Mouse (Mus musculus) forebrain, embryonic 12.5 days (tissue): ENCODE measurements around the gene Nrf1. TPM values are rescaled to one million over a fixed set of nuclear protein-coding genes. Genes with fewer than 3 reads are reported as not detected.

Source experiments
- ATAC-seq: fragments of 200-750 bp; cut with Nextera tagmentation; 2 replicates; pipeline ENCODE4 v1.8.0; 2017; ENCODE audit warnings: moderate TSS enrichment; ENCODE audit not compliant: low FRiP score
- H3K27ac ChIP-seq: fragments of 300-500 bp; sonication (generic); 2 replicates; pipeline ENCODE4 v1.5.1; 2016; ENCODE audit warnings: mild to moderate bottlenecking
- H3K27me3 ChIP-seq: fragments of 300-500 bp; sonication (generic); 2 replicates; pipeline ENCODE4 v1.6.1; 2016; ENCODE audit warnings: mild to moderate bottlenecking
- H3K36me3 ChIP-seq: fragments of 300-500 bp; sonication (generic); replicated peaks from 2 replicates; pipeline ENCODE4 v1.6.1; 2016; ENCODE audit warnings: mild to moderate bottlenecking
- H3K4me1 ChIP-seq: fragments of 300-500 bp; sonication (generic); 2 replicates; pipeline ENCODE4 v1.6.1; 2016
- H3K4me2 ChIP-seq: fragments of 300-500 bp; sonication (generic); 2 replicates; pipeline ENCODE4 v1.6.1; 2016; ENCODE audit warnings: mild to moderate bottlenecking, moderate library complexity
- H3K4me3 ChIP-seq: fragments of 300-500 bp; sonication (generic); replicated peaks from 2 replicates; pipeline ENCODE4 v1.5.1; 2016; ENCODE audit warnings: mild to moderate bottlenecking
- H3K9ac ChIP-seq: fragments of 300-500 bp; sonication (generic); 2 replicates; pipeline ENCODE4 v1.6.1; 2016; ENCODE audit warnings: mild to moderate bottlenecking
- H3K9me3 ChIP-seq: fragments of 300-500 bp; sonication (generic); 2 replicates; pipeline ENCODE4 v1.6.1; 2016
- WGBS: fragments of 180-500 bp; shearing (Covaris S2); methylation state at CpG from one replicate; pipeline ENCODE4 v1.1.7; 2016; 5-methylcytosine and 5-hydroxymethylcytosine counted together
- polyA plus RNA-seq: library from polyadenylated mRNA; unstranded; fragments of >200 nt; fragmentation: Nextera tagmentation; extraction: Ambion mirVana; gene quantifications from 2 replicates; pipeline ENCODE4 v1.2.1, GENCODE M21; 2016

Gene Nrf1
- polyA plus RNA-seq, 1 experiment from 2014 or later: 83.4 TPM

- H3K27ac ChIP-seq: no peak overlapping the region
- H3K9me3 ChIP-seq: no peaks in the 10 kb centered on the region
- H3K4me2 ChIP-seq: peak overlapping the region; percentile 45
- WGBS: under 1% methylated on average over 43 of the region's 44 CpGs
- peaks cover 41% of the 10 kb centered on the region for H3K4me1 ChIP-seq
- 0 out of 2 replicates have a peak, but pooled peaks have one; percentile 3 for ATAC-seq
- no peaks in the 10 kb centered on the region for H3K36me3 ChIP-seq
- H3K9ac ChIP-seq: no peak overlapping the region
- peaks cover 98% of the 10 kb centered on the region for H3K27me3 ChIP-seq
- peak overlapping the region; percentile 31 for H3K4me3 ChIP-seq
Measured at GRCm38 (mm10) chr6:30172820-30173550, 125.2 kb downstream of the Nrf1 start.

DNA sequence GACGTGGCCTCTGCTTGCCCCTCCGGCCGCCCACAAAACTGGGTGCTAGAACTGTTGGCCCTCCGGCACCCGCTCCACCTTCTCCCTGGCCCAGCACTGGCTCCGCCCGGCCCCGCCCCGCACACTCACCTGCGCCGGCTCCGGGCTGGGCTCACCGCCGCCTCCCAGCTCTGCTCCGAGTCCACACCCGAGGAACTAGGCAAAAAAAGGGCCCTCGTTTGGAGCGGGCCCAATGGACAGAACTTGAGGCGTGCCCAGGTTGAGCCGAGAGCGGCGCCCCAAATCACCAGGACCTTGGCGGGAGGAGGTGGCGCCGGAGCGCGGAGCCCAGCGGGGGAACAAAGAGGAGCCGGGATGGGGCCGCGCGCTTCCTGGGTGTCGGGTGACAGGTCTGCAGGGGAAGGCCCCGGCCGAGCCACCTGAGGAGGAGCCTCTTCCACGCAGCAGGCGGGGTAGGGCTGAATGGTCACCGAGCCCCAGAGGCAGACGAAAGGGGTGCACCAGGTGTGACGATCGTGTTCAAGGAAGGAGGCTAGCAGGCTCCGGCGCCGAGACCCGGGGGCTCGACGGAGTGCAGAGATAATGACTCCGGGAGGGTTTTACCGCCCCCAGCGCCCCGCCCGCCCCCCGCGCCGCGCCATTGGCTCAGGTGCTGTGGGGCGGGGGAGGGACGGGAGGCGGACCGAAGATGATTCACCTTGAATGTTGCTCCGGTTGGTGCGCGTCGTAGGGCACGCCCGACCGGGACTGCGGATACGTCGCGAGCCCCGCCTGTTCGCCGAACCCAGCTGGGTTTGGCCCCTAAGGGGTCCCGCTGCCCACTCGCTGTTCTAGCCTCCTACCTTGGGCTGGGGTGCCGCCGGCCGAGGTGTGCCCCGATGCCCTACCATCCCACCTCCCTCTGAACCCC is 126.0 kb downstream of the Nrf1 start:
- H3K4me1 ChIP-seq: peaks cover 44% of the 10 kb centered on the region
- no peak overlapping the region for H3K9ac ChIP-seq
- peak overlapping the region; percentile 45 for H3K4me2 ChIP-seq
- 0 out of 2 replicates have a peak, but pooled peaks have one; percentile 12 for ATAC-seq
- no peaks in the 10 kb centered on the region for H3K36me3 ChIP-seq
- H3K9me3 ChIP-seq: no peaks in the 10 kb centered on the region
- under 1% methylated on average over 76 of the region's 80 CpGs for WGBS
- peak overlapping the region; percentile 31 for H3K4me3 ChIP-seq
- no peak overlapping the region for H3K27ac ChIP-seq
- H3K27me3 ChIP-seq: peaks cover 98% of the 10 kb centered on the region

- no peak overlapping the region for H3K9ac ChIP-seq
- under 1% methylated on average over 31 of the region's 33 CpGs for WGBS
- H3K4me2 ChIP-seq: peak overlapping the region; percentile 45
- ATAC-seq: no peak
- H3K9me3 ChIP-seq: no peaks in the 10 kb centered on the region
- peaks cover 44% of the 10 kb centered on the region for H3K4me1 ChIP-seq
- no peaks in the 10 kb centered on the region for H3K36me3 ChIP-seq
- H3K27ac ChIP-seq: no peak overlapping the region
- H3K4me3 ChIP-seq: peak overlapping the region; percentile 31
- H3K27me3 ChIP-seq: peaks cover 98% of the 10 kb centered on the region
Measured at GRCm38 (mm10) chr6:30174461-30175224, 126.9 kb downstream of the Nrf1 start.

GRCm38 (mm10) chr6:30175225-30175917 is 127.6 kb downstream of the Nrf1 start:
- ATAC-seq: no peak
- H3K27ac ChIP-seq: no peak overlapping the region
- H3K4me1 ChIP-seq: peaks cover 44% of the 10 kb centered on the region
- peak overlapping the region; percentile 45 for H3K4me2 ChIP-seq
- 1% methylated on average over 45 of the region's 45 CpGs for WGBS
- no peaks in the 10 kb centered on the region for H3K9me3 ChIP-seq
- no peaks in the 10 kb centered on the region for H3K36me3 ChIP-seq
- H3K27me3 ChIP-seq: peaks cover 98% of the 10 kb centered on the region
- H3K9ac ChIP-seq: no peak overlapping the region
- H3K4me3 ChIP-seq: peak overlapping the region; percentile 21

DNA sequence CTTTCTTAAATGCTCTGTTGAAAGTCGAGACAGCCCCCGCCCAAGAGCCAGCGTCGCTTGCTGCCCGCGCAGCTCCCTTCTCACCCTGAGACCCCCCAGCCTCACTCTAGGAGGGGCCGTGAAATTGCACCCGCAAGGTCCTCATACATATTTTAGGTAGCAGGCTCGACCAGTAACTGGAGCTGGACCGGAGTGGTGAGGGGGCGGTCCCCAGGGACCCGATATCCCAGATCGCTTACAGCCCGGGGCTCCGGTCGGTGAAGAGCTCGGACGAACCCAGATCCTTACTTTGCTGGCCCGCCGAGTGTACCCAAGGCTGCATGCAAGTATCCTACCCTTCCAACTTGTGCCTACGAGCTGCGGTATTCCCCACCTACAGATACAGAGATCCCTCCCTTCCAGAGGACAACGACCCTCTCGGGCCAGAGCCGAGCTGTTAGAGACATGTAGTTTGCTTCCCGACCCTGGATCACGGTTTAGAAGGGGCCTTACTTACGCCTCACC is 128.2 kb downstream of the Nrf1 start:
- peaks cover 44% of the 10 kb centered on the region for H3K4me1 ChIP-seq

DNA sequence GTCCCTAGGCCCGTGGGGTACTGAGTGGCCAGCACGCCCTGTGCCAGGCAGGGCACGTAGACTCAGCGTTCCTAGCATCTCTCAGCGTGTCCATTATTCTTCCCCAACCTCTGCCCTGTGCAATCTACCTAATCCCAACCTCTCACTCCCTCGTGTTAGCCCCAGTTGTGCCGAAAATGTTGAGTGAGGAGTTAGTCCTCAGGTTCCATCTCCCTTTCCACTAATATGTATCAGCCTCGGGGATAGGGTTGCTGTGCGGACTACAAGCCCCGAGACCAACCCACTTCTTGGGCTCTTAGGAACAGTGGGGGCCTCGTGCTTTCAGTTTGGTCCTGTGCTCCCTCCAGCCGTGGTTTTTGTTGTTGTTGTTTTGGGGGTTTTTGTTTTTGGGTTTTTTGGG is 128.7 kb downstream of the Nrf1 start:
- ATAC-seq: no peak
- no peak overlapping the region for H3K9ac ChIP-seq
- H3K36me3 ChIP-seq: no peaks in the 10 kb centered on the region
- no peak overlapping the region for H3K4me2 ChIP-seq
- H3K4me3 ChIP-seq: no peak overlapping the region
- H3K9me3 ChIP-seq: no peaks in the 10 kb centered on the region
- no peak overlapping the region for H3K27ac ChIP-seq
- H3K27me3 ChIP-seq: peaks cover 98% of the 10 kb centered on the region
- H3K4me1 ChIP-seq: peaks cover 44% of the 10 kb centered on the region
- 4% methylated on average over 12 of the region's 12 CpGs for WGBS

More for the DNA sequence above, 128.2 kb downstream of the Nrf1 start:
- no peak overlapping the region for H3K27ac ChIP-seq
- no peak for ATAC-seq
- H3K27me3 ChIP-seq: peaks cover 98% of the 10 kb centered on the region
- peak overlapping the region; percentile 21 for H3K4me3 ChIP-seq
- H3K9ac ChIP-seq: no peak overlapping the region
- H3K9me3 ChIP-seq: no peaks in the 10 kb centered on the region
- 1% methylated on average over 28 of the region's 28 CpGs for WGBS
- H3K4me2 ChIP-seq: peak overlapping the region; percentile 45
- H3K36me3 ChIP-seq: no peaks in the 10 kb centered on the region

DNA sequence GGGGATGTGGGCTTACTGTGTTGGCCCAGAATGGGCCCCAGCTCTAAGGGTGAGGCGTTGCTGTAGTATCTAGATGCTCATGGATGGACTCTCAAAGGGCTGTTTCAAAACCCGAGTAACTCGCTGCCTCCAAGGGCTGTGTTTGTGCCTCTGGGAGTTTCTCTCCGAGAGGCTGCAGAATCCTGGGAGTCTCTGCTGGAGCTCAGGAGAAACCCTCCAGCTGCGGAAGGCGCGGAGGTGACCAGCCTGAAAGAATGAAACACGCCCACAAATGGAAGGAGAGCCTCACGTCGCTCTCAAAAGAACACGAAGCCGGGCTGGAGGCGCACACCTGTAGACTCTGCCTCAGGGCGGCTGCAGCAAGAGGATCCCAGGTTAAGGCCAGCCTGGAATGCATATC is 129.5 kb downstream of the Nrf1 start:
- H3K4me2 ChIP-seq: no peak overlapping the region
- no peaks in the 10 kb centered on the region for H3K36me3 ChIP-seq
- no peak overlapping the region for H3K9ac ChIP-seq
- no peaks in the 10 kb centered on the region for H3K9me3 ChIP-seq
- ATAC-seq: no peak
- H3K27ac ChIP-seq: no peak overlapping the region
- 1% methylated on average over 14 of the region's 14 CpGs for WGBS
- H3K27me3 ChIP-seq: peaks cover 97% of the 10 kb centered on the region
- H3K4me1 ChIP-seq: peaks cover 44% of the 10 kb centered on the region
- H3K4me3 ChIP-seq: no peak overlapping the region

DNA sequence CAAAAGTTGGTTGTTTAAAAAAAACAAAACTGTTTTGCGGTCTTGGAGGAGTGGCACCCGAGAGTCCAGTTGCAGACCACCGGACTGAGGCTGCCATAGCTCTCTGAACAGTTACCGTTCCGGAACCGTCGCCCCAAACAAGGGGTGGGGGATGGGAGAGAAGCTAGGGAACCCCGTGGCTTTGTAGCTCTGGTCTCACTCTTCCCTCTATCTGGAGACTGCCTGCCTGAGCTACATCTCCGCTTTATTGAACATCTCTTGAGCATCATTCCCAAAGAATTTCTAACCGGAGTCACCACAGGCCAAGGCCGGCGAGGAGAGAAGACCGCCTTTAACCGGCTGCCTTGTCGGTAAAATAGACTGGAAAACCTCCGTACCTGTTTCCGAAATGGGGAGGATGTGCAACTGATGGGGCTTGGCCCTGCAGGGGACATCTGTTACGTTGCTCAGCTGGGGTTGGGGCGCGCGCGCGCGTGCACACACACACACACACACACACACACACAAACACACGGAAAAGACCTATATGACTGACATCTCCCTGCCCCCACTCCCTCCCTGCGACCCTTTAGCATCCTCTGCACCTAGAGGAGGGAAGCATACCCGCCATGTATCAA is 130.3 kb downstream of the Nrf1 start:
- H3K27ac ChIP-seq: no peak overlapping the region
- H3K9ac ChIP-seq: no peak overlapping the region
- H3K4me3 ChIP-seq: no peak overlapping the region
- WGBS: 1% methylated on average over 27 of the region's 27 CpGs
- H3K9me3 ChIP-seq: no peaks in the 10 kb centered on the region
- no peak for ATAC-seq
- H3K27me3 ChIP-seq: peaks cover 95% of the 10 kb centered on the region
- H3K36me3 ChIP-seq: no peaks in the 10 kb centered on the region
- no peak overlapping the region for H3K4me2 ChIP-seq
- peaks cover 41% of the 10 kb centered on the region for H3K4me1 ChIP-seq

DNA sequence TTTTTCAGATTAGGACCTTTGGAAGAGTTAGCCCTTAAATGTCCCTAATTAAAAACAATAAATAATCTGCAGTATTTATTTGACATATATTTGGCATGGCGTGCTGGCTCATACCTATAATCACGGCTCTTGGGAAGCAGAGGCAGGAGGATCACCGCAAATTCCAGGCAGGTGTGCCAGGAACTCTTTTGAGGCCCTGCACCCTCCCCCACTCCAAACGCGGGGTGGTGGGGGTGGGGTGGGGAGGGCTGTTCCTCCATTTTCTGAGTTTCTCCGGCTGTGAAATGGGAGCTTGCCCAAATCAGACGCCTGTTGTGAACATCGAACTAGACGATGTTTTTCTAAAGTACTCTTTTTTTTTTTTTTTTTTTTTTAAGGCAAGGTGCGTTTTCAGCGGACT is 131.3 kb downstream of the Nrf1 start:
- Histone ChIP-seq H3K27ac (no peak overlapping the region), H3K36me3 (no peaks in the 10 kb centered on the region), H3K4me1 (peaks cover 32% of the 10 kb centered on the region), H3K9me3 (no peaks in the 10 kb centered on the region), H3K9ac (no peak overlapping the region), H3K4me3 (no peak overlapping the region), H3K4me2 (no peak overlapping the region), H3K27me3 (peaks cover 92% of the 10 kb centered on the region)
- WGBS: 23% methylated on average over 11 of the region's 11 CpGs
- no peak for ATAC-seq

GRCm38 (mm10) chr6:30180321-30180720 is 132.5 kb downstream of the Nrf1 start:
- Histone ChIP-seq H3K27ac (no peak overlapping the region), H3K4me2 (no peak overlapping the region), H3K4me1 (peaks cover 19% of the 10 kb centered on the region), H3K9me3 (no peaks in the 10 kb centered on the region), H3K36me3 (no peaks in the 10 kb centered on the region), H3K4me3 (no peak overlapping the region), H3K9ac (no peak overlapping the region), H3K27me3 (peaks cover 83% of the 10 kb centered on the region)
- WGBS: 19% methylated on average over 2 of the region's 2 CpGs
- no peak for ATAC-seq

GRCm38 (mm10) chr6:30182038-30182437 is 134.2 kb downstream of the Nrf1 start:
- H3K4me1 ChIP-seq: peaks cover 9% of the 10 kb centered on the region
- H3K9me3 ChIP-seq: no peaks in the 10 kb centered on the region
- 71% methylated on average over 6 of the region's 6 CpGs for WGBS
- no peaks in the 10 kb centered on the region for H3K36me3 ChIP-seq
- H3K4me2 ChIP-seq: no peak overlapping the region
- no peak overlapping the region for H3K4me3 ChIP-seq
- H3K27ac ChIP-seq: no peak overlapping the region
- no peak overlapping the region for H3K9ac ChIP-seq
- peaks cover 69% of the 10 kb centered on the region for H3K27me3 ChIP-seq
- no peak for ATAC-seq
